Mouse (Mus musculus): Measurements from ENCODE around the gene Gm8082.
"Not testable (repeated sequence)": the region's sequence is repeated elsewhere in the genome, so short reads cannot be mapped to it uniquely, and the experiment has no call there.

The Gm8082 gene

GRCm38 (mm10) chr14:42993524-42993923, at the start of gene Gm8082:
Gene Gm8082 (minus strand): TSS chr14:42993624.
- DNase-seq (ENCODE audit: low read depth, low spot score), result not testable (repeated sequence)

- not testable (repeated sequence) for DNase-seq (ENCODE audit: low read depth, low spot score)
These were observed 22.1 kb upstream of the Gm8082 start, which contains the start of gene Gm10376 for GRCm38 (mm10) chr14:43015528-43015927. Gene Gm10376 (minus strand): TSS chr14:43015628.

All from ZHBTc4 (cell line).